Mouse (Mus musculus): ENCODE results near the gene Smarcd3.

GRCm38 (mm10) chr5:24623041-24623985, 898 bp downstream of the Smarcd3 start:
- TF ChIP-seq CTCF (IDR thresholded peaks at IDR 0.05; ENCODE audit: low read depth, low read length) (no peak), GATA1 (IDR thresholded peaks at IDR 0.05; ENCODE audit: borderline replicate concordance, low read length) (no peak), GATA2 (IDR thresholded peaks at IDR 0.05; ENCODE audit: borderline replicate concordance, low read depth, low read length) (no peak), TAL1 (conservative IDR thresholded peaks at IDR 0.05; ENCODE audit: low read depth, low read length) (no peak)
